Mouse (Mus musculus) cerebellum, postnatal 4 days (tissue): Measurements from ENCODE around the gene Gm13290.
A peak's percentile ranks its signal among the peaks of the same experiment; 100 is the strongest.
"Not testable (repeated sequence)": the region's sequence is repeated elsewhere in the genome, so short reads cannot be mapped to it uniquely, and the experiment has no call there.

ENCODE experiments used
- DNase-seq, 2 experiments: peaks; one replicate each; pipeline ENCODE4 v3.0.0; 2022; ENCODE audit warnings: low spot score in 2 of 2, mixed read lengths in 1 of 2

Gm13290 gene

GRCm38 (mm10) chr4:88773534-88773933 lies at the start of gene Gm13290:
Gene Gm13290 (plus strand): TSS chr4:88773834.
- not testable (repeated sequence) for DNase-seq

GRCm38 (mm10) chr4:88726727-88727126 lies 46.9 kb upstream of the Gm13290 start:
- no peak for DNase-seq

DNA sequence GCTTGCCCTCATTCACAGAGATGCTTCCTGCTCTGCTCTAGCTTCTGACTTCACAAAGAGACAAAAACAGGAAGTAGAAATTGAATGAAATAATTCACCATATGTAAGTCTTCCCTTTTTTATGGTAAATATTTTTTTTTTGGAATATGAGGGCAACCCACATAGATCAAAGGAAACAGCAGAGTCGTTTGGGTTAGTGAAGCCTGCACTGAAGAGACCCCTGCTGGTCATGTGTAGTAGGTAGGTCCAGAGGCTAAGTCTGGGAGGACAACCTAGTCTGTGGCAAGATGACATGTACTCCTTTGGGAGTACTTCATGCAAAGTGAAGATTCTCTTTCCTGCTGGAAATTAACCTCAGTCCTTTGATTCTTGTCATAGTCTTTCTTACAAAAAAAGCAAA lies 46.3 kb upstream of the Gm13290 start:
- no peak for DNase-seq

DNA sequence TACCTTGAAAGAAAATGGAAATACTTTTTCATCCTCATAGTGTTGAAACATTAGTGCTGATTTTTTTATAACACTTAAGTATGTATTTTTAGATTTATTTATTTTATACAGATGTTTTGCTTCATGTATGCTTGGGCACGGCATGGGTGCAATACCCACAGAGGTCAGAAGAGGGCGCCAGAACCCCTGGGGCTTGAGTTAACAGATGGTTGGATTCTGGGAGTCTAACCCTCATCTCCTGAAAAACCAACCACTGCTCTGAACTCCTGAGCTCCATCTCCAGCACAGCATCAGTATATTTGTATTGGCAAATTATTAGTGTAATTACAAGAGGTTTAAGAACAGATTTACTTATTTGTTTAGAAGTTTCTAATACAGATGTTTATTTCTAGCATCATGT lies 35.2 kb upstream of the Gm13290 start:
- DNase-seq, result peak in 1 of 2 experiments; percentile 62

- no peak for DNase-seq
These were observed 34.6 kb upstream of the Gm13290 start for GRCm38 (mm10) chr4:88739036-88739435.

DNA sequence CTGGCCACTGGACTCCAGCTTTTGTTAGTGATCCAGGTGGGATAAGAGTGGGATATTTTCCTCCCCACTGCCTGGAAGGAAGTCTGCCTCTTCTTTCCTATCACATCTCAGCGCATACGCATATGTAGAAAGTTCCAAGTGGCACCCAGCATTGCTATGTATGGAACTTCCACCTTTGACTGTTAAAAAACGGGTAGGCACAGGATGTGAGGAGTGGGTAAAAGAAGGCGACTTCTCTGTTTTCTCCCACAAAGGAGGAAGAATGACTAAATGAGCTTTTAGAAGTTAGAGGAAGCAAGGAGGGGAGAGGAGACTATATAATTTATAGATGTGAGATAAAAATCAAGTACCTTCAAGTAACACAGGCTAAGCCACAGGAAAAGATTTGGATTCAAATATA lies 32.2 kb upstream of the Gm13290 start:
- DNase-seq, result no peak

GRCm38 (mm10) chr4:88742771-88743371 lies 30.8 kb upstream of the Gm13290 start:
- DNase-seq, result no peak

DNA sequence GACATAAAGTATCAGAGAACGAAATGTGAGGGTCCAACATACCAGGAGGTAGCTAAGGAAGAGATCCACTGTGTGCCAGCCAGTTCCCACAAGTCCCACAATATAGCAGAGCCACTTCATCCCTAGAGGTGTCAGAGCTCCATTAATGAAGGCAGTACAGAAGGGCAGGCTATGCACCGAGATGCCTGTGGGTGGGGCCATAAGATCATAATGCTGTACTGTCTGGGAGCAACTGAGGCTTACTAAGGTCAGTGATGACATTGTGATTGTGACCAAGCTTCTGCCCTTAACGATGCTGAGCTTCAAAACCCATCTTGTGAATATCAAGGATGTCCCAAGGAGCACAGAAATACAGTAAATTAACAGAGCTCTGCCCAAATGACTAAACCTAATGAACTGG lies 29.4 kb upstream of the Gm13290 start:
- no peak for DNase-seq

GRCm38 (mm10) chr4:88749926-88750325 lies 23.7 kb upstream of the Gm13290 start:
- DNase-seq, result no peak

GRCm38 (mm10) chr4:88754818-88755340 lies 18.8 kb upstream of the Gm13290 start, which contains the start of gene Gm13271:
Gene Gm13271 (plus strand): TSS chr4:88754868.
- peak; percentile 76 to 79 for DNase-seq

GRCm38 (mm10) chr4:88756581-88757513 lies 16.8 kb upstream of the Gm13290 start:
- not testable (repeated sequence) for DNase-seq

DNA sequence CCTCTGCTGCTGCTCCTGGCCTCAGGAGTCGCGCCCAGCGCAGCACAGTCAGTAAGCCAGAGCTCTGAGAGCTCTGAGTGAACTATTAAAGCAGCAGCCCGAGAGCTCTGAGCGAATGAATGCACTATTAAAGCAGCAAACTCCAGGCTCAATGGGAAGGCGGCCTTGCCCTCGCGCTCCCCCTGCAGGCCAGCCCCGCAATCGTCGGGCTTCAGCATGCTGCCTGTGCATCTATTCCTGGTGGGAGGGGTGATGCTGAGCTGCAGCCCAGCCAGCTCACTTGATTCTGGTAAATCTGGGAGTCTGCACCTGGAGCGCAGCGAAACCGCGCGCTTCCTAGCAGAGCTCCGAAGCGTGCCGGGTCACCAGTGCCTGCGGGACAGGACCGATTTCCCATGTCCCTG lies 16.0 kb upstream of the Gm13290 start:
- DNase-seq, result peak; percentile 86 to 90

GRCm38 (mm10) chr4:88758751-88759150 lies 14.9 kb upstream of the Gm13290 start:
- not testable (repeated sequence) for DNase-seq

DNA sequence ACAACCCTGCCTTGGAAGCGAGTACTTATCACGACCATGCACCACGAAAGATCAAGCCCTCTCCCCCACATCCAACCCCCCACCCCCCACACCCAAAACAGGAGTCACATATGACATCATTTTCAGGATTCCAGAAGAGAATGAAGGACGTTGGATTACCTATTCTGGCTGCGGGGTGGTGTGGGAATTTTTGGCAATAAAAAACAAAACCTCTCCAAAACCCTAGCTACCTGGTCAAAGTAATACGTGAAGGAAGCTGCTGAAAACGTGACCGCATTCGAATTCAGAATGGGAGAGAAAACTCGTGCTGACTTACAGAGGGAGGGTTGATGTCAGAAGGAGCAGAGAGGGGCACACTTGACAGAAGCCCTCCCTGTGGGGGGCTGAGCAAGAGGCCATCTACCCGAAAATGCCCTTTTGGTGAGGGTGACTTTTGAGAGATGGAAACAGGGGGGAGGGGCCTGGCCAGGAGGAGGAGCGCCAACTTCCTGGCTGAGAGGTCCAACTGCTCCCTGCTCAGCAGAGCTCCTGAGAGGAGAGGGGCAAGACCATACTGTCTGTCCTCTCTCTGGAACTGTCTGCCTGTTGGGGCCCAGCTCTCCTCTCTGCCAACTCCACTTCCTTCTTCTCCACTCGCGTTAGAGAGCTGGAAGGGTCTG lies 13.9 kb upstream of the Gm13290 start, which contains the start of gene Gm13283:
Gene Gm13283 (plus strand): TSS at position 510 of the 659 bp plus-strand sequence.
- peak; percentile 33 to 54 for DNase-seq

GRCm38 (mm10) chr4:88760431-88760830 lies 13.2 kb upstream of the Gm13290 start:
- peak in 1 of 2 experiments; percentile 66 for DNase-seq

- peak; percentile 73 to 77 for DNase-seq
These were observed 11.9 kb upstream of the Gm13290 start for GRCm38 (mm10) chr4:88761776-88762175.

GRCm38 (mm10) chr4:88762341-88762740 lies 11.3 kb upstream of the Gm13290 start:
- DNase-seq, result peak in 1 of 2 experiments; percentile 45

DNA sequence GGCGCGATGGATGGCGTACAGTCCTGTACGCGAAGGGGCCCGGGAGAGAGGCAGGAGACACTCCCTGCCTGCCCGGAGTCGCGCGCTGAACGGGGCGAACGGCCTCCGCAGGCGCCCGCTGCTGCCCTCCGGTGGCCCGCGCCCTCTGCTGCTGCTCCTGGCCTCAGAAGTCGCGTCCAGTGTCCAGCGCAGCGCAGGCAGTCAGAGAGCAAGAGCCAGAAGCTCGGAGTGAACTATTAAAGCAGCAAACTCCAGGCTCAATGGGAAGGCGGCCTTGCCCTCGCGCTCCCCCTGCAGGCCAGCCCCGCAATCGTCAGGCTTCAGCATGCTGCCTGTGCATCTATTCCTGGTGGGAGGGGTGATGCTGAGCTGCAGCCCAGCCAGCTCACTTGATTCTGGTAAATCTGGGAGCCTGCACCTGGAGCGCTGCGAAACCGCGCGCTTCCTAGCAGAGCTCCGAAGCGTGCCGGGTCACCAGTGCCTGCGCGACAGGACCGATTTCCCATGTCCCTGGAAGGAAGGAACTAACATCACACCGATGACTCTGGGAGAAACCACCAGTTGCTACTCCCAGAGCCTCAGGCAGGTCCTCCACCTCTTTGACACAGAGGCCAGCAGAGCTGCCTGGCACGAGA lies 10.1 kb upstream of the Gm13290 start:
- not testable (repeated sequence) for DNase-seq

DNA sequence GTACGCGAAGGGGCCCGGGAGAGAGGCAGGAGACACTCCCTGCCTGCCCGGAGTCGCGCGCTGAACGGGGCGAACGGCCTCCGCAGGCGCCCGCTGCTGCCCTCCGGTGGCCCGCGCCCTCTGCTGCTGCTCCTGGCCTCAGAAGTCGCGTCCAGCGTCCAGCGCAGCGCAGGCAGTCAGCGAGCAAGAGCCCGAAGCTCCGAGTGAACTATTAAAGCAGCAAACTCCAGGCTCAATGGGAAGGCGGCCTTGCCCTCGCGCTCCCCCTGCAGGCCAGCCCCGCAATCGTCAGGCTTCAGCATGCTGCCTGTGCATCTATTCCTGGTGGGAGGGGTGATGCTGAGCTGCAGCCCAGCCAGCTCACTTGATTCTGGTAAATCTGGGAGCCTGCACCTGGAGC lies 3.0 kb downstream of the Gm13290 start, which contains the start of gene Gm13289:
Gene Gm13289 (plus strand): TSS at position 301 of the 400 bp plus-strand sequence.
- DNase-seq, result not testable (repeated sequence)

GRCm38 (mm10) chr4:88779550-88779949 lies 5.9 kb downstream of the Gm13290 start, which contains the start of gene Gm13272:
Gene Gm13272 (plus strand): TSS chr4:88779850.
- not testable (repeated sequence) for DNase-seq

DNA sequence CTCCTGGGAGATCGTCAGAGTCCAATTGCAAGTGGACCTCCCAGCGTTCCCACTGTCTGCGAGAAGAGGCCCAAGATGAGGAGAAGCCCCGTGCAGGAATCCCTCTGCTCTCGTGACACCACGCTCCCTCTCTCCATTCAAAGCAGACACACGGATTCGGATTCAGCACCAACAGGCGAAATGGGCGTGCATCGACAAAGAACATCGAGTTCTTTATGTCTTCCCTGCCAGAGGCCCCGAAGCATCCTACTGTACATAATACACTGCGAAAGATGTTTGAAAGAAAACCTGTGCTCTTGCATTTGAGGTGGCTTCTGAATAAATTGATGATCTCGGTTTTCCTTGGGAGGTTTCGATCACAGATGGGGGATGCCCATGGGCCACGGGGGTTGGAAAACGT lies 6.7 kb downstream of the Gm13290 start:
- not testable (repeated sequence) for DNase-seq
